Mouse (Mus musculus) heart, embryonic 11.5 days (tissue): ENCODE data around the gene Asb6. TPM values are rescaled to one million over a fixed set of nuclear protein-coding genes. Genes with fewer than 3 reads are reported as not detected.

Source experiments
- ATAC-seq: fragments of 200-750 bp; cut with Nextera tagmentation; replicated peaks from 2 replicates; pipeline ENCODE4 v1.8.0; 2017; ENCODE audit warnings: moderate library complexity; ENCODE audit not compliant: insufficient number of reproducible peaks, low FRiP score, low TSS enrichment
- H3K27ac ChIP-seq: fragments of 300-500 bp; sonication (generic); 2 replicates; pipeline ENCODE4 v1.5.1; 2014; ENCODE audit warnings: mild to moderate bottlenecking, low read depth, low read length
- H3K27me3 ChIP-seq: fragments of 300-500 bp; sonication (generic); 2 replicates; pipeline ENCODE4 v1.6.1; 2014; ENCODE audit warnings: mild to moderate bottlenecking, low read length, mixed read lengths; ENCODE audit not compliant: control insufficient read depth, insufficient read depth
- H3K36me3 ChIP-seq: fragments of 300-500 bp; sonication (generic); 2 replicates; pipeline ENCODE4 v1.6.1; 2014; ENCODE audit warnings: mild to moderate bottlenecking, low read length, moderate library complexity, mixed read lengths; ENCODE audit not compliant: control insufficient read depth, insufficient read depth
- H3K4me1 ChIP-seq: fragments of 300-500 bp; sonication (generic); 2 replicates; pipeline ENCODE4 v1.6.1; 2014; ENCODE audit warnings: low read length; ENCODE audit not compliant: control insufficient read depth, insufficient read depth
- H3K4me2 ChIP-seq: fragments of 300-500 bp; sonication (generic); 2 replicates; pipeline ENCODE4 v1.6.1; 2014; ENCODE audit warnings: mild to moderate bottlenecking, moderate library complexity
- H3K4me3 ChIP-seq: fragments of 300-500 bp; sonication (generic); 2 replicates; pipeline ENCODE4 v1.5.1; 2014; ENCODE audit warnings: low read depth, low read length
- H3K9ac ChIP-seq: fragments of 300-500 bp; sonication (generic); 2 replicates; pipeline ENCODE4 v1.6.1; 2014; ENCODE audit warnings: mild to moderate bottlenecking, low read depth, low read length, moderate library complexity
- H3K9me3 ChIP-seq: fragments of 300-500 bp; sonication (generic); replicated peaks from 2 replicates; pipeline ENCODE4 v1.6.1; 2016; ENCODE audit warnings: low read length; ENCODE audit not compliant: control insufficient read depth
- WGBS: fragments of 180-500 bp; shearing (Covaris S2); extraction: QIAGEN DNeasy Blood & Tissue Kit; methylation state at CpG from one replicate; pipeline ENCODE4 v1.1.7; 2014; ENCODE audit not compliant: insufficient replicate concordance; 5-methylcytosine and 5-hydroxymethylcytosine counted together
- polyA plus RNA-seq: library from polyadenylated mRNA; unstranded; fragments of >200 nt; fragmentation: Nextera tagmentation; extraction: Ambion mirVana; gene quantifications from 2 replicates; pipeline ENCODE4 v1.2.1, GENCODE M21; 2014

The Asb6 gene
- polyA plus RNA-seq, 1 experiment from 2014 or later, result 20.2 TPM

- no peak for ATAC-seq
- 81% methylated on average over 5 of the region's 5 CpGs for WGBS
Observed at GRCm38 (mm10) chr2:30809503-30809902, 20.6 kb downstream of the Asb6 start.

GRCm38 (mm10) chr2:30808296-30808655 is 21.9 kb downstream of the Asb6 start:
- Histone ChIP-seq H3K9ac (peak overlapping the region; percentile 93), H3K27ac (peak overlapping the region; percentile 86), H3K9me3 (no peaks in the 10 kb centered on the region), H3K27me3 (peaks cover 3% of the 10 kb centered on the region), H3K4me3 (peak overlapping the region; percentile 80), H3K4me2 (peak overlapping the region; percentile 95), H3K4me1 (peaks cover 11% of the 10 kb centered on the region; the same call in 1 of the 2 replicates), H3K36me3 (0 out of 2 replicates have a peak, but pooled peaks cover 3% of the 10 kb centered on the region)
- no peak for ATAC-seq
- WGBS, result 2% methylated on average over 10 of the region's 10 CpGs

More at GRCm38 (mm10) chr2:30809503-30809902, 20.6 kb downstream of the Asb6 start:
- Histone ChIP-seq H3K4me1 (peaks cover 11% of the 10 kb centered on the region; the same call in 1 of the 2 replicates), H3K36me3 (0 out of 2 replicates have a peak, but pooled peaks cover 3% of the 10 kb centered on the region), H3K4me2 (peak overlapping the region; percentile 2; the same call in 1 of the 2 replicates), H3K27ac (no peak overlapping the region), H3K4me3 (no peak overlapping the region), H3K9ac (no peak overlapping the region), H3K9me3 (no peaks in the 10 kb centered on the region), H3K27me3 (no peaks in the 10 kb centered on the region)

- peak; percentile 98 for ATAC-seq
- Histone ChIP-seq H3K27ac (peak within 1 kb of the TSS; percentile 86), H3K4me3 (peak within 1 kb of the TSS; percentile 80), H3K4me2 (peak within 1 kb of the TSS; percentile 95), H3K27me3 (peaks cover 8% of the 10 kb centered on the region), H3K9ac (peak within 1 kb of the TSS; percentile 93), H3K4me1 (peaks cover 11% of the 10 kb centered on the region; the same call in 1 of the 2 replicates), H3K36me3 (0 out of 2 replicates have a peak, but pooled peaks cover 3% of the 10 kb centered on the region), H3K9me3 (no peaks in the 10 kb centered on the region)
- under 1% methylated on average over 41 of the region's 44 CpGs for WGBS
Observed at GRCm38 (mm10) chr2:30807648-30808295, 22.4 kb downstream of the Asb6 start, which contains the start of gene Ntmt1. TSS of gene Ntmt1 (plus strand) at chr2:30807826.

GRCm38 (mm10) chr2:30807147-30807647 is 22.9 kb downstream of the Asb6 start:
- peak overlapping the region; percentile 67; the same call in 1 of the 2 replicates for H3K9ac ChIP-seq
- peak; percentile 7; the same call in 1 of the 2 replicates for ATAC-seq
- H3K4me1 ChIP-seq, result peaks cover 11% of the 10 kb centered on the region; the same call in 1 of the 2 replicates
- H3K9me3 ChIP-seq, result no peaks in the 10 kb centered on the region
- 0 out of 2 replicates have a peak, but pooled peaks cover 2% of the 10 kb centered on the region for H3K36me3 ChIP-seq
- peaks cover 10% of the 10 kb centered on the region for H3K27me3 ChIP-seq
- peak overlapping the region; percentile 95 for H3K4me2 ChIP-seq
- H3K4me3 ChIP-seq, result peak overlapping the region; percentile 80
- 7% methylated on average over 28 of the region's 28 CpGs for WGBS
- H3K27ac ChIP-seq, result peak overlapping the region; percentile 57

GRCm38 (mm10) chr2:30805983-30806382 is 24.1 kb downstream of the Asb6 start:
- WGBS, result 87% methylated on average over 2 of the region's 2 CpGs
- no peak overlapping the region for H3K4me3 ChIP-seq
- peaks cover 14% of the 10 kb centered on the region for H3K4me1 ChIP-seq
- no peak overlapping the region for H3K27ac ChIP-seq
- H3K27me3 ChIP-seq, result peaks cover 20% of the 10 kb centered on the region
- H3K4me2 ChIP-seq, result no peak overlapping the region
- no peaks in the 10 kb centered on the region for H3K9me3 ChIP-seq
- ATAC-seq, result no peak
- H3K36me3 ChIP-seq, result no peaks in the 10 kb centered on the region
- no peak overlapping the region for H3K9ac ChIP-seq

GRCm38 (mm10) chr2:30803604-30804003 is 26.5 kb downstream of the Asb6 start, which contains the start of gene 1700001O22Rik:
TSS of gene 1700001O22Rik (minus strand) at chr2:30803661.
- H3K4me2 ChIP-seq, result no peak within 1 kb of the TSS
- no peak within 1 kb of the TSS for H3K4me3 ChIP-seq
- no peak within 1 kb of the TSS for H3K9ac ChIP-seq
- H3K27ac ChIP-seq, result no peak within 1 kb of the TSS
- ATAC-seq, result no peak
- peaks cover 9% of the 10 kb centered on the region for H3K4me1 ChIP-seq
- WGBS, result 82% methylated on average over 3 of the region's 3 CpGs
- H3K9me3 ChIP-seq, result no peaks in the 10 kb centered on the region
- H3K36me3 ChIP-seq, result no peaks in the 10 kb centered on the region
- peaks cover 43% of the 10 kb centered on the region for H3K27me3 ChIP-seq

- peaks cover 51% of the 10 kb centered on the region for H3K27me3 ChIP-seq
- ATAC-seq, result no peak
Observed at GRCm38 (mm10) chr2:30801067-30801852, 28.9 kb downstream of the Asb6 start.

GRCm38 (mm10) chr2:30800671-30801066 is 29.5 kb downstream of the Asb6 start:
- Histone ChIP-seq H3K36me3 (no peaks in the 10 kb centered on the region), H3K4me2 (peak overlapping the region; percentile 93), H3K9ac (no peak overlapping the region), H3K27me3 (peaks cover 53% of the 10 kb centered on the region), H3K27ac (no peak overlapping the region), H3K4me3 (peak overlapping the region; percentile 57), H3K4me1 (peaks cover 18% of the 10 kb centered on the region), H3K9me3 (no peaks in the 10 kb centered on the region)
- no peak for ATAC-seq
- WGBS, result 33% methylated on average over 7 of the region's 7 CpGs

More at GRCm38 (mm10) chr2:30801067-30801852, 28.9 kb downstream of the Asb6 start:
- Histone ChIP-seq H3K36me3 (no peaks in the 10 kb centered on the region), H3K9ac (peak overlapping the region; percentile 69), H3K4me1 (peaks cover 14% of the 10 kb centered on the region), H3K27ac (no peak overlapping the region), H3K4me3 (peak overlapping the region; percentile 57), H3K9me3 (no peaks in the 10 kb centered on the region), H3K4me2 (peak overlapping the region; percentile 93)
- WGBS, result under 1% methylated on average over 73 of the region's 77 CpGs
